Mouse (Mus musculus): ENCODE measurements around the gene Stk32c.

DNA sequence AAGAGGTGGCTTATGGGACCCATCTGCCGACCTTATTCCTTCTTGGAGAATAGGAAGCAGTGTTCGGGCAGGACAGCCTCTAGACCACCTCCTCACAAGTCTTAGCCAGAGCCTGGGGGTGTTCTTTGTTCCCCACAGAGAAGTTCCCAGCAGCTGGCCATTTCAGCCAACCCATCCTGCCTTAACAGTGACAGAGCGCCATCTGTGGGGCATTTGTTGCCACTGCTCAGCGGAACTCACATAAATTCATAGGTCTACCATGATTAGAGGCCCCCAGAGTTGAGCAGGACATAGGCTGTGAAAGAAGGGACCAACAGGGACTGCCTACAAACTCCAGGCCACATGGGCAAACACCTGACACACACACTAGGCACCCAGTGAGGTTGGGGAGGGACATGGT is 149.7 kb downstream of the Stk32c start:
- peak; percentile 30 for TF ChIP-seq CTCF (IDR thresholded peaks at IDR 0.05; ENCODE audit: extremely low read depth, insufficient read depth, low read length)
- no peak for TF ChIP-seq POLR2A (IDR thresholded peaks at IDR 0.05; ENCODE audit: extremely low read depth, insufficient read depth, low read length)
